Mouse (Mus musculus) midbrain, embryonic 10.5 days (tissue): Measurements from ENCODE around the gene Zbed4. TPM values are rescaled to one million over a fixed set of nuclear protein-coding genes. Genes with fewer than 3 reads are reported as not detected.
A peak's percentile ranks its signal among the peaks of the same experiment; 100 is the strongest.
"Not testable (repeated sequence)": the region's sequence is repeated elsewhere in the genome, so short reads cannot be mapped to it uniquely, and the experiment has no call there.

Experiments used
- DNase-seq: peaks from one replicate; pipeline ENCODE4 v3.0.0-alpha.2; 2017; ENCODE audit warnings: low spot score
- H3K27ac ChIP-seq: fragments of 300-500 bp; sonication (generic); replicated peaks from 2 replicates; pipeline ENCODE4 v1.5.1; 2016; ENCODE audit warnings: mild to moderate bottlenecking
- H3K27me3 ChIP-seq: fragments of 300-500 bp; sonication (generic); 2 replicates; pipeline ENCODE4 v1.6.1; 2016; ENCODE audit warnings: low read depth, mild to moderate bottlenecking; ENCODE audit not compliant: poor library complexity, severe bottlenecking
- H3K36me3 ChIP-seq: fragments of 300-500 bp; sonication (generic); 2 replicates; pipeline ENCODE4 v1.6.1; 2016; ENCODE audit warnings: mild to moderate bottlenecking, moderate library complexity
- H3K4me1 ChIP-seq: fragments of 300-500 bp; sonication (generic); 2 replicates; pipeline ENCODE4 v1.6.1; 2016
- H3K4me3 ChIP-seq: fragments of 300-500 bp; sonication (generic); 2 replicates; pipeline ENCODE4 v1.5.1; 2016; ENCODE audit warnings: mild to moderate bottlenecking, moderate library complexity
- H3K9me3 ChIP-seq: fragments of 300-500 bp; sonication (generic); replicated peaks from 2 replicates; pipeline ENCODE4 v1.6.1; 2016; ENCODE audit warnings: mild to moderate bottlenecking
- WGBS: fragments of 180-500 bp; shearing (Covaris S2); methylation state at CpG from one replicate; pipeline ENCODE4 v1.1.7; 2016; 5-methylcytosine and 5-hydroxymethylcytosine counted together
- polyA plus RNA-seq: library from polyadenylated mRNA; unstranded; fragments of >200 nt; fragmentation: Nextera tagmentation; extraction: Ambion mirVana; gene quantifications from 2 replicates; pipeline ENCODE4 v1.2.1, GENCODE M21; 2016

Zbed4 gene
- polyA plus RNA-seq, 1 experiment from 2014 or later = 37.4 TPM

DNA sequence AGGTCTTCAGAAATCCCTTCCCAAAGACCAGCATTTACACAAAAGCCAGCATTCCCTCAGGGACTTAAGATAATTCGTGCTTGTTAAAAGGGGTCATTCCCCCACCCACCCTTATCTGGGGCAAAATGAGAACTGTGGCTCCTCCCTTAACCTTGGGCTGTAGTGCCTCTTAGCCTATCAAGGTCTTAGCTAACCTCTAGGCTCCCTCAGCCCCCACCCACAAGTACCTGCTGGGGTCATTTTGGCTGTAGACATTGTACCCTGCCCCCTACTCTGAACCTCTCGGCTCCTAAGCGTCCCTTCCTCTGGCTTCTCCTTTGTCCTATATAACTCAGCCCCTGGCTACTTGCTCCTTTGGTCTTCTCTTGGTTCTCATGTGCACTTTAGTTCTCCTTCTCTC, 5.5 kb upstream of the Zbed4 start:
- DNase-seq = no peak
- Histone ChIP-seq H3K4me1 (peaks cover 11% of the 10 kb centered on the region), H3K27ac (no peak overlapping the region), H3K27me3 (no peaks in the 10 kb centered on the region), H3K4me3 (no peak overlapping the region), H3K36me3 (no peaks in the 10 kb centered on the region), H3K9me3 (no peaks in the 10 kb centered on the region)
- 55% methylated on average over 3 of the region's 3 CpGs for WGBS

DNA sequence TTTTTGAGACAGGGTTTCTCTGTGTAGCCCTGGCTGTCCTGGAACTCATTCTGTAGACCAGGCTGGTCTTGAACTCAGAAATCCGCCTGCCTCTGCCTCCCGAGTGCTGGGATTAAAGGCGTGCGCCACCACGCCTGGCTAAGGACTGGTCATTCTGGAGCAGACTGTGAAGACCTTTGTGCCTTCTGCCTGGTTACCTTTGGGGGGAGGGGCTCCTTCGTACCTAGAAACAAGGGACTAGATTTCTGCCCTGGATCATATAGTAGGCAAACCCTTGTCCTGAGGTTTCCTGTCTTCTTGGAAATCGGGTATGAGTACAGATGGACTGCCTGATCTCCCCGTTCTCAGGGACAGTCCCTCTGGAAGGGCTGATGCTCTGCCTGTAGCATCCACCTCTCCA, 1.8 kb upstream of the Zbed4 start:
- not testable (repeated sequence) for H3K27me3 ChIP-seq, H3K4me3 ChIP-seq
- WGBS = 96% methylated on average over 8 of the region's 8 CpGs

DNA sequence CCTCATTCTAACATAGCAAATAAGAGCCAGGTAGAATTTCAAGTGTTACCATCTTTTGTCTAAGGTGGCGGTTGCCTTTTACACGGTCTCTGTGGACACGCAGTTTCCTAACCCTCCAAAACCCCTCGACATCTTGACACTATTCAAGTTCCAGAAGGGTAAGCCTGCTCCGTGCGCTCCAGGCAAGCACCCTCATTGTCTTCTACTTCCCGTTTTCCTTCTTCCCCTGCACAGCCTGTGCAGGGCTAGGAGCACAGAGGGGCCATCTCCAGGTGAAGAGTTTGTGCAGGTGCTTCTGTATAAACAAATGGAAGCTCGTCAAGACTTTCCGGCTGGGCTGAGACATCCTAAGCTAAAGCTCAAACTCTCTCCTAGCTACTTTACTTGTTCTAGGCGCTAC, 1.4 kb upstream of the Zbed4 start:
- 92% methylated on average over 10 of the region's 10 CpGs for WGBS
- DNase-seq = no peak
- H3K9me3 ChIP-seq = no peaks in the 10 kb centered on the region
- H3K27ac ChIP-seq = no peak overlapping the region; the same call in 1 of the 2 replicates
- H3K4me1 ChIP-seq = peaks cover 28% of the 10 kb centered on the region
- no peaks in the 10 kb centered on the region for H3K27me3 ChIP-seq
- H3K36me3 ChIP-seq = peaks cover 6% of the 10 kb centered on the region
- peak overlapping the region; percentile 95; the same call in 1 of the 2 replicates for H3K4me3 ChIP-seq

More for the DNA sequence above, 1.8 kb upstream of the Zbed4 start:
- not testable (repeated sequence) for H3K9me3 ChIP-seq, H3K36me3 ChIP-seq, DNase-seq, H3K27ac ChIP-seq
- peaks cover 28% of the 10 kb centered on the region for H3K4me1 ChIP-seq

DNA sequence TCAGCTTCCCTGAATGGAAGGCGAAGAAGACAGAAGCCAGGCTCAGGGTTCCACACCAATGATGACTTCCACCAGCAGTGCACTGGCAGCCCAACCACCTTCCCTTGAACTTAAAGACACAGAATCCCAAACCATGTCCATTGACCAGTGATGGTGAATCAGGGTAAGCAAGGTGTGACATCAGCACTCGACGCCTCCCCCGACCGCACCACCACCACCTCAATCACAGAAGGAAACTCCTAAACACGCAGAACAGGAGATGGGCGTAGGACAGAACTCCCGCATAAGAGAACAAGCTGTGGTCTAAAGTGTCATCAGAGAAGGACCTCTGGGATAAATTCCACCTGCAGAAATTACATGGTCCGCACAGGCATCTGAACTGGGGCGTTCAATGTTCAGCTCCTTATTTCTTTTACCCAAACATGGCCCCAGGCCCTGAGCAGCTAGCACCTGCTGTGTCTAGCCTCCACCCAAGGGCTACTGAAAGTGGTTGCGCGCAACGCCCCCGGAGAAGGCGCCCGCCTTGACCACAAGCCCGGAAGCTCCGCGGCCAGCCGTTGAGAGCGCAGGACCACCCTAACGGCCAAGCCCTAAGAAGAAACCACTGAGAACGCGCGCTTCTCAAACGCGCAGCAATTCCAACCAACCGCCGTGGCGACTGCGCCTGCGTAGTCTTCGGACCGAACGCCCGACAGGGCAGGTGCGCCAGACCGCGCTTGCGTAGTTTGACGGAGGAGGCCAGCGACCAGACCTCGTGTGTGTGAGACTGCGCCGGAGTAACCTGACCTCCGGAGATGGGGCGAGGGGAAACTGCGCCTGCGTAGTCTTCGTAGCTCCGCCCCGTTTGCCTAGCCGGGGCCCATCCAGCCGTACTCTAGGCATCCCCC, 540 bp upstream of the Zbed4 start:
- Histone ChIP-seq H3K4me1 (peaks cover 28% of the 10 kb centered on the region), H3K9me3 (no peaks in the 10 kb centered on the region), H3K27me3 (no peaks in the 10 kb centered on the region), H3K27ac (peak overlapping the region; percentile 98), H3K4me3 (peak overlapping the region; percentile 95), H3K36me3 (peaks cover 15% of the 10 kb centered on the region)
- DNase-seq = peak; percentile 99
- 7% methylated on average over 54 of the region's 54 CpGs for WGBS

DNA sequence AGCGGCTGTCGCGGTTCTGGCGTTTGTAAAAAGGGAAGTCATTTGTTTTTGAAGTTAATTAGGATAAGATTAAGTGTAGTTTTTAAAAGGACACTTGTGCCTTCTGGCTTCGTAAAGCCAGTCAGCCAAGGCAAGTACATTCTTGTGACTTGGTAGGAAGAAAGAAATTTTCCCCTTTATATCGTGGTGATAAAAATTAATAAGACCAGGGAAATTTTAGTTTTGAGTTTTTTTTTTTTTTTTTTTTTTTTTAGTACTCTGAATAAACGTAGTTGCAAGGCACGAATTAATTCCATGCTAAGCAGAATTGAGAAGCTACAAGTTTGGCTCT, 908 bp downstream of the Zbed4 start:
- Histone ChIP-seq H3K27ac (peak overlapping the region; percentile 98), H3K36me3 (peaks cover 30% of the 10 kb centered on the region)
- 2% methylated on average over 8 of the region's 8 CpGs for WGBS

DNA sequence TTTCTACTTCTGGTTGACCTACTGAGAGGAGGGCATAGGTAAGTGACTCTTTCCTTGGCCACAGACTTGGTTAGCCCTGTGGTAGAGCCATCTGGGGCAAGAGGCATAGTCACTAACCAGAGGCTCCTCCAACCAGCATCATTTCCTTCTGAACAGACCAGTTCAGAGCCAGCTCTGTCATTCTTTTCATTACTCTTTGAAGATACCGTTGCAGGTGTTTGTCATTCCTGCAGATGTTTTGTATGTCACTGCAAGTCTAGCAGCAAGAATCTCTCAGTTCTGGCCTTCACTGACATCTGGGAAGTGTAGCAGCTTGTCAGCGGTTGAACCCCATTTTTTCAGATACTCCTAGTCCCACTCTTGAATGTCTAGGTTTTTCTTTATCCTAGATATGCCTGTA, 3.4 kb downstream of the Zbed4 start:
- no peak for DNase-seq
- no peak overlapping the region for H3K4me3 ChIP-seq
- H3K27me3 ChIP-seq = no peaks in the 10 kb centered on the region
- H3K4me1 ChIP-seq = peaks cover 28% of the 10 kb centered on the region
- no peak overlapping the region for H3K27ac ChIP-seq
- WGBS = 95% methylated on average over 2 of the region's 2 CpGs
- peaks cover 55% of the 10 kb centered on the region for H3K36me3 ChIP-seq
- H3K9me3 ChIP-seq = no peaks in the 10 kb centered on the region

More for the DNA sequence above, 908 bp downstream of the Zbed4 start:
- no peak for DNase-seq
- Histone ChIP-seq H3K4me3 (peak overlapping the region; percentile 95), H3K4me1 (peaks cover 28% of the 10 kb centered on the region), H3K9me3 (no peaks in the 10 kb centered on the region), H3K27me3 (no peaks in the 10 kb centered on the region)

DNA sequence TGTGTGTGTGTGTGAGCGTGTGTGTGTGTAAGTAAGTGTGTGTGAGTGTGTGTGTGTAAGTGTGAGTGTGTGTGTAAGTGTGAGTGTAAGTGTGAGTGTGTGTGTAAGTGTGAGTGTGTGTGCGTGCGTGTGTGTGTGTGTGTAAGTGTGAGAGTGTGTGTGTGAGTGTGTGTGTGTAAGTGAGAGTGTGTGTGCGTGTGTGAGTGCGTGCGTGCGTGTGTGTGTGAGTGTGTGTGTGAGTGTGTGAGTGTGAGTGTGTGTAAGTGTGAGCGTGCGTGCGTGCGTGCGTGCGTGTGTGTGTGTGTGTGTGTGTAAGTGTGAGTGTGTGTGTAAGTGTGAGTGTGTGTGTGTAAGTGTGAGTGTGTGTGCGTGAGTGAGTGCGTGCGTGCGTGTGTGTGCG, 4.3 kb downstream of the Zbed4 start:
- no peak for DNase-seq

DNA sequence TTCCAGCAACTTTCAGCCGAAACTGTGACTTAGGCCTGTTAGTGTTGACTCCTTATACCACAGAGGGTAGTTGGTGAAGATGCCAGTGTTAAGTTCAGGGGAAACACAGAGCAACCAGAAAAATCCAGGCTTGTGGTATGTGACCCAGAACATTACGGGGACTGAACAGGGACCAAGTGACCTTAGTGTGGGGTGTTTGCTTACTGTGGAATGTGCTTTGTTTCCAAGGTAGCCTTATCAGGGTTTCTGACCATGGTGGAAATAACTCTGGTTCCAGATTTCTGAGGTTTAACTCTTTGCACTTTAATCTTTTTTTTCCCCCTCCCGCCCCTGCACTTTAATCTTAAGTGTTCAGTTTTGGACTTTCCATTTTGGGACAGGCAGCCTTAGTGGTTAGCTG, 6.6 kb downstream of the Zbed4 start:
- H3K36me3 ChIP-seq = peaks cover 87% of the 10 kb centered on the region
- no peak overlapping the region for H3K27ac ChIP-seq
- peaks cover 10% of the 10 kb centered on the region for H3K4me1 ChIP-seq
- 93% methylated on average over 3 of the region's 3 CpGs for WGBS
- no peaks in the 10 kb centered on the region for H3K27me3 ChIP-seq
- no peak for DNase-seq
- H3K4me3 ChIP-seq = no peak overlapping the region
- H3K9me3 ChIP-seq = no peaks in the 10 kb centered on the region

More for the DNA sequence above, 4.3 kb downstream of the Zbed4 start:
- WGBS = 98% methylated on average over 18 of the region's 18 CpGs
- H3K4me1 ChIP-seq = peaks cover 21% of the 10 kb centered on the region
- H3K36me3 ChIP-seq = peaks cover 64% of the 10 kb centered on the region
- H3K4me3 ChIP-seq = no peak overlapping the region
- no peak overlapping the region for H3K27ac ChIP-seq
- no peaks in the 10 kb centered on the region for H3K9me3 ChIP-seq
- H3K27me3 ChIP-seq = no peaks in the 10 kb centered on the region

DNA sequence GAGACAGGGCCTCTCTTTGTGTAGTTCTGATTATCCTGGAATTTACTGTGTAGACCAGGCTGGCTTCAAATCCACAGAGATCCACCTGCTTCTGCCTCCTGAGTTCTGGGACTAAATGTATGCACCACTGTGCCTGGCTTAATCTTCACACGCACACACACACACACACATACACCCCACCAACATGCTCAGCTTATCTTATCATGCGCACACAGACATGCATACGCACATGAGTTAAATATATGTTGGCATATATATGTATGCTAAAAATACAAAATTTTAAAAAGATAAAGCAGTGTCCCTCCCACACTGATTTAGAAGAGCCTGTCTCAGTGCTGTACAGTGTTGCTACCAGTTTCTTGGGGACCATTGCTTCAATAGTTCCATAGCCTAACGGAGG, 10.1 kb downstream of the Zbed4 start:
- Histone ChIP-seq H3K9me3 (no peaks in the 10 kb centered on the region), H3K4me3 (no peak overlapping the region), H3K36me3 (peaks cover 97% of the 10 kb centered on the region), H3K4me1 (no peaks in the 10 kb centered on the region), H3K27ac (no peak overlapping the region), H3K27me3 (no peaks in the 10 kb centered on the region)
- WGBS = 93% methylated on average over 4 of the region's 4 CpGs
- DNase-seq = no peak

DNA sequence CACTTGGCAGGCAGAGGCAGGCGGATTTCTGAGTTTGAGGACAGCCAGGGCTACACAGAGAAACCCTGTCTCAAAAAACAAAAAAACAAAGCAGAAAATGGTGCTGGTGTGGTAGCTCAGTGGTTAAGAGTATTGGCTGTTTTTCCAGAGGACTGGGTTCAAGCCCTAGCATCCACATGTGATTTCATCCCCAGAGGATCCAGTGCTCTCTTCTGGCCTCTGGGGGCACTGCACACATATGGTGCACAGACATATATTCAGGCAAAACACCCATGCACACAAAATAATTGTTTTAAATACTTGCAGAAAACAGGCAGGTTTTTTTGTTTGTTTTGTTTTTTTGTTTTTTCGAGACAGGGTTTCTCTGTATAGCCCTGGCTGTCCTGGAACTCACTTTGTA, 14.7 kb downstream of the Zbed4 start:
- Histone ChIP-seq H3K9me3 (peaks cover 10% of the 10 kb centered on the region; the same call in 1 of the 2 replicates), H3K36me3 (peaks cover 86% of the 10 kb centered on the region)
- not testable (repeated sequence) for H3K27ac ChIP-seq, H3K4me3 ChIP-seq, H3K4me1 ChIP-seq, DNase-seq, H3K27me3 ChIP-seq
- 93% methylated on average over 2 of the region's 2 CpGs for WGBS

DNA sequence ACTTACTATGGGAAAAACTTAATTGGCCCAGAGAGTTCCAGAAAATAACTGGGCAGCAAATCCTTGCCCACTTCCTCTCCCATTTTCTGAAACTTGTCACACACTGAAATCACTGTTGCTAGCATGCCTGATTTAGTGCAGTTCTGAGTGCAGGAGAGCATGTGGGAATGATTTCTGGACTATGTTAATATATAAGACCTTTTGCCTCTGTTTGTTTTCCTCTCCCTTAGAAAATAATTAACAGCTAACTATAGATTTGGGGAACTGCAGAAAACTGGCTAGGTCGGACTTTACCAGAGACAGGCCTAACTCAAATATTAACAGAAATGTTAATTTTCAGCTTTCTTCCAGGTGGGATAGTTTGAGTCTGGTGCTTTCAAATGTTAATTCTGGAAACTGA, 17.1 kb downstream of the Zbed4 start:
- 92% methylated on average over 1 of the region's 1 CpGs for WGBS
- Histone ChIP-seq H3K27me3 (no peaks in the 10 kb centered on the region), H3K27ac (no peak overlapping the region), H3K36me3 (peaks cover 86% of the 10 kb centered on the region), H3K4me1 (no peaks in the 10 kb centered on the region), H3K4me3 (no peak overlapping the region), H3K9me3 (peaks cover 12% of the 10 kb centered on the region; the same call in 1 of the 2 replicates)
- no peak for DNase-seq

DNA sequence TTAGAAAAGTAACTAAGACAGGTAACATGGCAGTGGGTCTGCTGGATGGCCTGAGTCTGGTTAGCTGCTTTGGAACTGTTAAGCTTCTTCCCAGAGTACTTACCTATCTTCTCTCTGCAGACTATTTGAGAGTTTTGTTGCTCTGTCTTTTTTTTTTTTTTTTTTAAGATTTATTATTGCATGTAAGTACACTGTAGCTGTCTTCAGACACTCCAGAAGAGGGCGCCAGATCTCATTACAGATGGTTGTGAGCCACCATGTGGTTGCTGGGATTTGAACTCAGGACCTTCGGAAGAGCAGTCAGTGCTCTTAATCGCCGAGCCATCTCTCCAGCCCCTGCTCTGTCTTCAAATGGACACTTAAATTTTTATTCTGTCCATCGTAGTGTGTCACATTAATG, 23.2 kb downstream of the Zbed4 start:
- peaks cover 93% of the 10 kb centered on the region for H3K36me3 ChIP-seq

DNA sequence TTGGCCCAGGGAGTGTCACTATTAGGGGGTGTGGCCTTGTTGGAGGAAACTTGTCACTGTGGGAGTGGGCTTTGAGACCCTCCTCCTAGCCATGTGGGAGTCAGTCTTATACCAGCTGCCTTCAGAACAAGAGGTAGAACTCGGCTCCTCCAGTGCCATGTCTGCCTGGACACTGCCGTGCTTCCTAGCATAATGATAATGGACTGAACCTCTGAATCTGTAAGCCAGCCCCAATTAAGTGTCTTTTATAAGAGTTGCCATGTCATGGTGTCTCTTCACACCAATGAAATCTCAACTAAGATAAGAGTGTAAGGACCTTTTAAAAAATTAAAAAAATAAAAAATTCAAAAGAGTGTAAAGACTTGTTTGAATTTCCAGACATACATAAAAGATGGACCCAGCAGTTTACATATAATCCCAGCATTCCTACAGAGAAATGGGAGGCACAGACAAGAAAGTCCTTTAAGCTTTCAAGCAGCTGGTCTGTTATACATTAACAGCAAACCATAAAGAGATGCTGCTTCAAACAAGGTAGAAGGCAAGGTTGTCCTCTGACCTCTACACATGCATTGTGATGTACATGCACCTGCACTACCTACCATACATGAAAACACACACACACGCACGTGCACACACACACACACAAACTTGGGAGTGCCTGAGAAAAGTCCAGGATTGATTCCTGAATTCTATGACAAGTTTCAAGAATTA, 40.8 kb downstream of the Zbed4 start:
- peaks cover 4% of the 10 kb centered on the region for H3K36me3 ChIP-seq
- no peaks in the 10 kb centered on the region for H3K9me3 ChIP-seq
- H3K4me1 ChIP-seq = no peaks in the 10 kb centered on the region
- no peak overlapping the region for H3K4me3 ChIP-seq
- H3K27me3 ChIP-seq = no peaks in the 10 kb centered on the region
- no peak for DNase-seq
- H3K27ac ChIP-seq = no peak overlapping the region
- WGBS = 82% methylated on average over 4 of the region's 4 CpGs

More for the DNA sequence above, 23.2 kb downstream of the Zbed4 start:
- DNase-seq, H3K27ac ChIP-seq, H3K4me3 ChIP-seq, H3K4me1 ChIP-seq, H3K27me3 ChIP-seq: not testable (repeated sequence)
- 99% methylated on average over 5 of the region's 5 CpGs for WGBS
- H3K9me3 ChIP-seq = peaks cover 12% of the 10 kb centered on the region; the same call in 1 of the 2 replicates
